Mouse (Mus musculus) gastrocnemius, postnatal 14 days (tissue): ENCODE measurements around the gene H3f3b. TPM values are rescaled to one million over a fixed set of nuclear protein-coding genes. Genes with fewer than 3 reads are reported as not detected.
"Not testable (repeated sequence)": the region's sequence is repeated elsewhere in the genome, so short reads cannot be mapped to it uniquely, and the experiment has no call there.

Experiments used
- DNase-seq: peaks from one replicate; pipeline ENCODE4 v3.0.0; 2021; ENCODE audit warnings: mixed read lengths
- intact Hi-C: fragments of 180-260 bp; cut with DNase I; formaldehyde crosslinking; loops from one replicate; pipeline ENCODE4 v1.15.1; 2025; ENCODE audit warnings: low total_unique reads
- total RNA-seq, 2 experiments: library from RNA; stranded (reverse); gene quantifications; 2 replicates each; pipeline ENCODE4 v1.2.3; 2021

The H3f3b gene
- total RNA-seq, 2 experiments from 2014 or later: 132 to 170 TPM

GRCm38 (mm10) chr11:116024356-116024808, 3.4 kb downstream of the H3f3b start:
- intact Hi-C loops: no loop called here
- peak; percentile 95 for DNase-seq

GRCm38 (mm10) chr11:116023771-116024355, 3.9 kb downstream of the H3f3b start:
- peak; percentile 83 for DNase-seq
- intact Hi-C loops: no loop called here

DNA sequence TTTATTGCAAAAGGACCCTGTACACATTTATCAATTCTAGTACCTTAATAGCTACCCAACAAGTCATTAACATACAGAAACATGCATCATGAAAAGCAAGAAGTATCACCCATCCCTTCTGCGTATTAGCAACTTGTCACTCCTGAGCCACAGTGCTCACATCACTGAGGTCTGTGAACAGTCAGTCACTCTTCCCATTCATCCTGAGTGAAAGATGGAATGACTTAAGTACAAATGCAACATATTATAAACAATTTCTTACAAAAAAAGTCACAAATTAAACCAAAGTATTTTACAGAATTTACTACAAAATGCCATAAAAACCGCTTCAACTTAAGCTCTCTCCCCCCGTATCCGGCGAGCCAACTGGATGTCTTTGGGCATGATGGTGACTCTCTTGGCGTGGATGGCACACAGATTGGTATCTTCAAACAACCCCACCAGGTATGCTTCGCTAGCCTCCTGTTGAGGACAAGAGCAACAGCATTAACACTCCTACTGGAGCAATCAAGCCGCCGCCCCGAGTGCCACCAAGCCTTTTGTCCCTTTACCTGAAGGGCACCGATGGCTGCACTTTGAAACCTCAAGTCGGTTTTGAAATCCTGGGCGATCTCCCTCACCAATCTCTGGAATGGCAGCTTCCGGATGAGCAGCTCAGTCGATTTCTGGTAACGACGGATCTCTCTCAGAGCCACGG, 4.5 kb downstream of the H3f3b start:
- intact Hi-C loops, DNase-seq: not testable (repeated sequence)

GRCm38 (mm10) chr11:116022256-116022780, 5.4 kb downstream of the H3f3b start:
- intact Hi-C loops: no loop called here
- DNase-seq: no peak

- intact Hi-C loops: no loop called here
- DNase-seq: no peak
These were observed 6.2 kb downstream of the H3f3b start for GRCm38 (mm10) chr11:116021328-116022220.

GRCm38 (mm10) chr11:116020519-116020922, 7.2 kb downstream of the H3f3b start:
- DNase-seq: no peak
- intact Hi-C loops: no loop called here

DNA sequence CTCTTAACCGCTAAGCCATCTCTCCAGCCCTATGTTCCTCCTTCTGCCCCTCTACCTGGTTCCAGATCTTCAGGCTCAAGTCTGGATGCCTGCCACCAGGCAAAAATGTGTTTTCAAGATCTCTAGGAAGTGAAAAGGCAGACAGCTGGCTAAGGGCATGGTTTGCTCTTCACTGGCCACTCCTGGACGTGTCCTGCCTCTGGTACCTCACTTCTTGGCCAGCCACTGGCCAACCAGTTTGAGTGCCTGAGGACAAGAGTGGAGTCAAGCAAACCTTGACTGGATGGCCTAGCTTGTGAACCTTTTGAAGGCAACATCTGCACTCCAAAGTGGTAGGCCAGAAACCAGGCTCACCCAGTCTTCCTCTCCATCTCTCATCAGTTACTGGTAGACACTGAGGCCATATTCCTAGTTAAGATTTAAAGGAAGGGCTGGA, 7.8 kb downstream of the H3f3b start:
- intact Hi-C loops: no loop called here
- no peak for DNase-seq

- DNase-seq: no peak
- intact Hi-C loops: no loop called here
These were observed 8.4 kb downstream of the H3f3b start for GRCm38 (mm10) chr11:116019360-116019791.

DNA sequence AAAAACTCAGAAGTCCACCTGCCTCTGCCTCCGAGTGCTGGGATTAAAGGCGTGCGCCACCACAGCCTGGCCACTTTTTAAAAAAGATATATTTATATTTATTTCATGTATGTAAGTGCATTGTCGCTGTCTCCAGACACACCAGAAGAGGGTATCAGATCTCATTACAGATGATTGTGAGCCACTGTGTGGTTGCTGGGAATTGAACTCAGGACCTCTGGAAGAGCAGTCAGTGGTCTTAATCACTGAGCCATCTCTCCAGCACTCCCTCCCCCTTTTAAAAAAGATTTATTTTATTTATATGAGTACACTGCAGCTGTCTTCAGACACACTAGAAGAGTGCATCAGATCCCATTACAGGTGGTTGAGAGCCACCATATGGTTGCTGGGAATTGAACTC, 8.9 kb downstream of the H3f3b start:
- DNase-seq, intact Hi-C loops: not testable (repeated sequence)

GRCm38 (mm10) chr11:116018106-116018505, 9.7 kb downstream of the H3f3b start:
- DNase-seq: no peak
- intact Hi-C loops: no loop called here

- DNase-seq: no peak
- intact Hi-C loops: no loop called here
These were observed 12.9 kb downstream of the H3f3b start for GRCm38 (mm10) chr11:116014821-116015220.

DNA sequence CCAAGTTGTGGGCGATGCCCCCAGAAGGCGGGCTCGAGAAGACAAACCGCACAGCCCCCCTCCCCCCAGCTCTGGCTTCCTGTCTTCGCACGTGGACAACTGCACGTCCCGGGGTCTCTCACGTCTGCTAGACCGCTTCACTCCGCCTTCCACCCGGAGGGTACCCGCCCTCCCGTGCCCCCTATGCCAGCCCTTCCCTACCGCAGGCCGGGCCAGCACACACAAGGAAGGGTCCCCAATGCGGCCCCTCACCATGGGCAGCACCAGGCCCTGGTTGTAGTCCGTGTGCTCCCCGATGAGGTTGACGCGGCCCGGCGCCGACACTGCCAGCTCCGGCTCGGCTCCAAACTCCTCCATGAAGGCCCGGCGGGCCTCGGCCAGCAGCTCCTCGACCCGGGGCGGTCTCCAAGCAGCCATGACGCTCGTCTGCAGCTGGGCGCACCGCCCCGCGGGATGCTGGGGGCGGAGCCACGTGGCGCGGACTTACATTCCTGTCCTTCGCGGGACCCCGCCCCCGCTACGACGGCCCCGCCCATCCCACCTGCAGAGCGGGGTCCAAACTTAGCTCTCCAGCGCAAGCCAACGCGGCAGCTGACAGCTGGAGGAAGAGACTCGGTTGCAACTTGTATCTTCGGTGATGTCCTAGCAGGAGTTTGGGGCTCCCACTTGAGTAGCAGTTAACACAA, 15.4 kb downstream of the H3f3b start, which contains the start of gene Galk1:
Galk1 (minus strand) TSS at position 458 of the 686 bp plus-strand sequence.
- intact Hi-C loops: no loop called here
- peak; percentile 91 for DNase-seq

GRCm38 (mm10) chr11:116011529-116012261, 16.1 kb downstream of the H3f3b start:
- intact Hi-C loops: no loop called here
- no peak for DNase-seq

DNA sequence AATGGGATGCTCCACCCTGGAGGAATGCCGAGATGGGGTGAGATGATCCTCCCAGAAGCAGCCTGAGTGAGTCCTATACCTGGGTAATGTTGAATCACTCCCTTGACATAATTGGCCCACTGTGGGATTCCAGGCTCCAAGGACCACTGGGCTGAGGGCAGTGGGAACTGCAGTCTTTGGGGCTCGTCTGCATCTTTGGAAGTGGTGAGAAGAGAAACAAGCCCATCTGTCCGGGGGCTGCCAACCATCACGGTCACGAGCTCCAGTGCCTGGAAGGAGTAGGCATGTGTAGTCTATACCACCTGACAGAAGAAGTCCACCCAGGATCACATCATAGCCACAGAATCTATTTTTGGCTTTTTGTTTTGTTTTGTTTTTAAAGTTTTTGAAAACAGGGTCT, 16.8 kb downstream of the H3f3b start:
- DNase-seq: no peak
- intact Hi-C loops: no loop called here

GRCm38 (mm10) chr11:116010146-116010545, 17.6 kb downstream of the H3f3b start:
- no peak for DNase-seq
- intact Hi-C loops: no loop called here

GRCm38 (mm10) chr11:116009661-116010060, 18.1 kb downstream of the H3f3b start:
- intact Hi-C loops: no loop called here
- no peak for DNase-seq

DNA sequence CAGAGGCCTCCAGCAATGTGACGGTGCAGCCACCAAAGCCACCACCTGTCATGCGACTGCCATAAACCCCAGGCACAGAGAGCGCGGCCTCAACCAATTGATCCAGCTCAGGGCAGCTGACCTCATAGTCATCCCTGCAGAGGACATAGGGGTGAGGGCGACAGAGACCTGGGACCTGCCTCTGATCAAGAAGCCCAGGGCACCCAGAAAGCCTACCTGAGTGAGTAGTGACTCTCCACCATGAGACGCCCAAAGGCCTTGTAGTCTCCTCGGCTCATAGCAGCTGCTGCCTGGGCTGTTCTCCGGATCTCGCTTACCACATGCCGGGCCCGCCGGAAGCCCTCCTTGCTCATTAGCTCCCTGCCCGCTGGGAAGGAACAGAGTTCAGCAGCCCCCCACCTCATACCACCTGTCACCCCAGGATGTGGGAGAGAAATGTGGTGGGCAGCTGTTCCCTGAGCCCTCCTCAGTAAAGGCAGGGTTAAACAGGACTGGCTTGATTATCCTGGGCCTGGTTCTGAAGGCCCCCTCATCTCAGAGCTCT, 18.9 kb downstream of the H3f3b start:
- intact Hi-C loops: no loop called here
- no peak for DNase-seq

GRCm38 (mm10) chr11:116008411-116008810, 19.4 kb downstream of the H3f3b start:
- intact Hi-C loops: no loop called here
- DNase-seq: no peak
